In the genomic region with DNA sequence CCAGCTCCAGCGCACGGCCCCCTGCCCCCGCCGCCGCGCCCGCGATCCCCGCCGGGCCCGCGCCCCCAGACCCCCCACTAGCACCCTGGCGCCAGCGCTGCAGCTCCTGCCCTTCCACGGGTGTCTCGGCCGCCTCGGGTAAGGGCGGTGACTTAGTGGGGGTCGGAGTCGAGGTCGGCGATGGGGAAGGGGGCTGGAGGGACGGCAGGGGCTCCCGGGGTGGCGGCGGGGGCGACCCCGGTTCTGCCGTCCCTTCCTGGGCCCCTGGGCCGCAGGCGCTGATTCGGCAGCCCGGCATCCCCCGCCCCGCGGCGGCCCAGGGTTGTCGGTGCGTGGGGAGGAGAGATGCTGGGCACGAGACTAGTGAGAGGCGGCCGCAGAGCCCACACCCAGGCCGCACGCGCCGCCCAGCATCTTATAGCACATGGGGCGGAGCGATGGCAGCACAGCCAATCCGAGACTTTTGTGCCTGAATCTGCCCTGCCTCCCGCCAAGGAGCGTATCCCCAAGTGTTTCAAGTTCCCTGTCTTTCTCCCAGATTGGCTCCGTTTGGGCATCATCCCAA, we compare ENCODE assay signal across 8 mouse cellular contexts. TPM values are rescaled to one million over a fixed set of nuclear protein-coding genes. Genes with fewer than 3 reads are reported as not detected.
DNase-seq lines count a peak whose midpoint lies in the region; ATAC-seq and TF ChIP-seq lines count a peak whose summit lies in the region.

Trnp1 (minus strand) TSS at position 391 of the 565 bp plus-strand sequence.

- DNase-seq in CH12.LX (ENCODE audit: extremely low read depth) = no peak
- peak; percentile 53 for DNase-seq in c-Kit-positive CD71-positive TER-119-negative erythroid progenitor cells, embryonic 14.5 days (ENCODE audit: low read depth)
- peak; percentile 63 to 75 for DNase-seq in heart, postnatal 14 days
- peak; percentile 86 for DNase-seq in layer of hippocampus, adult 11-12 months (ENCODE audit: low spot score)
- peak; percentile 81 for DNase-seq in neural tube, embryonic 10.5 days (ENCODE audit: extremely low spot score, low spot score)
- peak; percentile 46 for DNase-seq in thymus, adult 2 months

- no peaks in the 10 kb centered on the region for H3K9me3 ChIP-seq in CH12.LX (replicated peaks; ENCODE audit: low read length)
- no peaks in the 10 kb centered on the region for H3K9me3 ChIP-seq in forebrain, embryonic 12.5 days
- H3K9me3 ChIP-seq in liver, embryonic 15.5 days (replicated peaks) = no peaks in the 10 kb centered on the region

- in situ Hi-C loops in CH12.LX (cut with MboI; ENCODE audit: low pct_ligation_motif_present, low pct_unique_long_range_greater_than_20kb, low sequenced_read_pairs) = no loop called here

- peak within 1 kb of the TSS; percentile 65 for H3K4me2 ChIP-seq in CH12.LX (ENCODE audit: insufficient read depth, low read depth, poor library complexity, severe bottlenecking)
- peak within 1 kb of the TSS; percentile 100 for H3K4me2 ChIP-seq in forebrain, embryonic 12.5 days
- peak within 1 kb of the TSS; percentile 63 for H3K4me2 ChIP-seq in liver, embryonic 15.5 days

- intact Hi-C loops in heart, postnatal 14 days (cut with DNase I) = no loop called here

- no peaks in the 10 kb centered on the region for H3K36me3 ChIP-seq in CH12.LX (replicated peaks in 1 of 2; ENCODE audit: control insufficient read depth in 1 of 2, insufficient read depth in 1 of 2, low read length in 1 of 2)
- no peaks in the 10 kb centered on the region for H3K36me3 ChIP-seq in forebrain, embryonic 12.5 days (replicated peaks)
- H3K36me3 ChIP-seq in liver, embryonic 15.5 days (replicated peaks) = no peaks in the 10 kb centered on the region
- H3K36me3 ChIP-seq in thymus, adult 2 months (ENCODE audit: control insufficient read depth, insufficient read depth, low read length) = no peaks in the 10 kb centered on the region

- H3K79me2 ChIP-seq in CH12.LX (replicated peaks; ENCODE audit: control insufficient read depth, extremely low read depth, insufficient read depth, poor library complexity, severe bottlenecking) = no peaks in the 10 kb centered on the region

- ATAC-seq in forebrain, embryonic 12.5 days (ENCODE audit: low FRiP score) = peak; percentile 85
- ATAC-seq in liver, embryonic 15.5 days (ENCODE audit: insufficient read depth) = 0 out of 2 replicates have a peak, but pooled peaks have one; percentile 40

- dilution Hi-C loops in CH12.LX (cut with MboI; ENCODE audit: extremely low pct_ligation_motif_present, extremely low pct_unique_long_range_greater_than_20kb, low sequenced_read_pairs) = no loop called here

- no peak within 1 kb of the TSS for H3K9ac ChIP-seq in CH12.LX (ENCODE audit: insufficient read depth, low read depth)
- peak within 1 kb of the TSS; percentile 65 for H3K9ac ChIP-seq in forebrain, embryonic 12.5 days
- no peak within 1 kb of the TSS for H3K9ac ChIP-seq in liver, embryonic 15.5 days

- peaks cover 84% of the 10 kb centered on the region for H3K27me3 ChIP-seq in CH12.LX (replicated peaks)
- peaks cover 94% of the 10 kb centered on the region for H3K27me3 ChIP-seq in forebrain, embryonic 12.5 days
- H3K27me3 ChIP-seq in liver, embryonic 15.5 days = peaks cover 98% of the 10 kb centered on the region
- H3K27me3 ChIP-seq in thymus, adult 2 months (ENCODE audit: control insufficient read depth, insufficient read depth, low read length) = peaks cover 21% of the 10 kb centered on the region

- under 1% methylated on average over 44 of the region's 53 CpGs for WGBS in forebrain, embryonic 12.5 days
- WGBS in liver, embryonic 15.5 days (ENCODE audit: insufficient replicate concordance) = under 1% methylated on average over 51 of the region's 53 CpGs
- 1% methylated on average over 52 of the region's 53 CpGs for WGBS in thymus, adult 2 months

- peaks cover 0 to 14% of the 10 kb centered on the region in 2 experiments; a peak in 2 of 4 replicates for H3K4me1 ChIP-seq in CH12.LX (ENCODE audit: control insufficient read depth in 1 of 2, insufficient read depth in 2 of 2)
- peaks cover 25% of the 10 kb centered on the region for H3K4me1 ChIP-seq in forebrain, embryonic 12.5 days
- H3K4me1 ChIP-seq in liver, embryonic 15.5 days (replicated peaks) = peaks cover 22% of the 10 kb centered on the region
- H3K4me1 ChIP-seq in thymus, adult 2 months (replicated peaks; ENCODE audit: control insufficient read depth, insufficient read depth, low read length) = peaks cover 28% of the 10 kb centered on the region

- H3K27ac ChIP-seq in CH12.LX (ENCODE audit: insufficient read depth, low read depth) = no peak within 1 kb of the TSS
- H3K27ac ChIP-seq in forebrain, embryonic 12.5 days = no peak within 1 kb of the TSS
- H3K27ac ChIP-seq in liver, embryonic 15.5 days (replicated peaks) = no peak within 1 kb of the TSS
- no peak within 1 kb of the TSS for H3K27ac ChIP-seq in thymus, adult 2 months (ENCODE audit: control insufficient read depth, insufficient read depth, low read length)

- no peak within 1 kb of the TSS for H3K4me3 ChIP-seq in CH12.LX (replicated peaks in 1 of 3; ENCODE audit: low read depth in 2 of 3, low read length in 2 of 3, poor library complexity in 1 of 3)
- peak within 1 kb of the TSS; percentile 62 for H3K4me3 ChIP-seq in forebrain, embryonic 12.5 days (replicated peaks)
- peak within 1 kb of the TSS; percentile 38 for H3K4me3 ChIP-seq in liver, embryonic 15.5 days (replicated peaks)
- H3K4me3 ChIP-seq in thymus, adult 2 months (ENCODE audit: control insufficient read depth, insufficient read depth, low read length) = peak within 1 kb of the TSS; percentile 40

- TF ChIP-seq POLR2A in CH12.LX (IDR thresholded peaks at IDR 0.05; ENCODE audit: low read depth, low read length) = no peak
- no peak for TF ChIP-seq POLR2A in thymus, adult 2 months (IDR thresholded peaks at IDR 0.05; ENCODE audit: control insufficient read depth, extremely low read depth, insufficient read depth, low read length, poor library complexity)

- TF ChIP-seq EP300 in CH12.LX (IDR thresholded peaks at IDR 0.05; ENCODE audit: low read length) = no peak

- no peak for TF ChIP-seq RAD21 in CH12.LX (IDR thresholded peaks at IDR 0.05; ENCODE audit: low read depth, low read length)

- no peak for TF ChIP-seq CTCF in CH12.LX (conservative IDR thresholded peaks at IDR 0.05 in 1 of 2, IDR thresholded peaks at IDR 0.05 in 1 of 2; ENCODE audit: low read depth in 2 of 2, low read length in 2 of 2)
- no peak for TF ChIP-seq CTCF in thymus, adult 2 months (IDR thresholded peaks at IDR 0.05; ENCODE audit: borderline replicate concordance, control insufficient read depth, extremely low read depth, insufficient read depth, low read length, poor library complexity)

TF ChIP-seq in CH12.LX, 34 proteins besides CTCF, POLR2A, EP300 and RAD21:
- TF ChIP-seq MXI1 (IDR thresholded peaks at IDR 0.05; ENCODE audit: low read depth, low read length) = no peak
- no peak for TF ChIP-seq MEF2A (IDR thresholded peaks at IDR 0.05; ENCODE audit: borderline replicate concordance, low read depth, low read length)
- peak; percentile 64 for TF ChIP-seq BHLHE40 (IDR thresholded peaks at IDR 0.05; ENCODE audit: low read depth, low read length)
- no peak for TF ChIP-seq RCOR1 (conservative IDR thresholded peaks at IDR 0.05; ENCODE audit: low read depth, low read length)
- no peak for TF ChIP-seq USF2 (conservative IDR thresholded peaks at IDR 0.05; ENCODE audit: low read depth, low read length)
- no peak for TF ChIP-seq SIN3A (IDR thresholded peaks at IDR 0.05; ENCODE audit: low read length)
- no peak for TF ChIP-seq ELF1 (IDR thresholded peaks at IDR 0.05; ENCODE audit: low read depth, low read length)
TF ChIP-seq in CH12.LX: peak in this region for 1.

RNA-seq across cellular contexts. Expression of gene Trnp1, which starts in this region (rescaled TPM):
- total RNA-seq in CH12.LX (2012; rRNA removed) = not detected in 2 replicates
- total RNA-seq in CH12.LX (2014; rRNA removed) = not detected in 2 replicates
- not detected in 2 replicates for polyA plus RNA-seq in CH12.LX (2012; ENCODE audit: insufficient read length, low read depth)
- 0.97 and 2.2 TPM in 2 replicates for polyA plus RNA-seq in forebrain, embryonic 12.5 days (2016; fragmentation: Nextera tagmentation; extraction: Ambion mirVana)
- total RNA-seq in heart, postnatal 14 days (2021) = 1 to 10 TPM; 1.6 to 3.1 TPM
- 0.06 TPM in 1 of 2 replicates, not detected in the other for polyA plus RNA-seq in liver, embryonic 15.5 days (2015; fragmentation: Nextera tagmentation; extraction: Ambion mirVana)
- polyA plus RNA-seq in thymus, adult 2 months (2012; rRNA removed) = 0.75 and 1.5 TPM in 2 replicates

Comparison
In these comparisons a context has a peak if more than half of its experiments do, and no peak if none do; other contexts are left out.
1. Peak in ATAC-seq, H3K4me3 ChIP-seq and H3K4me2 ChIP-seq in liver, embryonic 15.5 days; RNA of the gene not detected or under 1 TPM.
2. H3K4me3 ChIP-seq: peak in forebrain, embryonic 12.5 days (single experiment) and thymus, adult 2 months (single experiment); none in CH12.LX (0 of 3).
3. Peak in every context shown above with its lines, with median percentiles within 50 percentile points of each other: H3K4me2 ChIP-seq.